Mouse (Mus musculus) R1 (cell line): Measurements from ENCODE around the gene Car5a.
A peak's percentile ranks its signal among the peaks of the same experiment; 100 is the strongest.

Source experiments
- DNase-seq: peaks from one replicate; pipeline ENCODE4 v3.0.0-alpha.2; 2018; ENCODE audit warnings: low read depth, low spot score

Car5a gene

GRCm38 (mm10) chr8:121881921-121882320, 62.8 kb downstream of the Car5a start:
- DNase-seq = peak; percentile 85

- DNase-seq = peak; percentile 62
Observed at GRCm38 (mm10) chr8:121880818-121881217, 63.9 kb downstream of the Car5a start.

DNA sequence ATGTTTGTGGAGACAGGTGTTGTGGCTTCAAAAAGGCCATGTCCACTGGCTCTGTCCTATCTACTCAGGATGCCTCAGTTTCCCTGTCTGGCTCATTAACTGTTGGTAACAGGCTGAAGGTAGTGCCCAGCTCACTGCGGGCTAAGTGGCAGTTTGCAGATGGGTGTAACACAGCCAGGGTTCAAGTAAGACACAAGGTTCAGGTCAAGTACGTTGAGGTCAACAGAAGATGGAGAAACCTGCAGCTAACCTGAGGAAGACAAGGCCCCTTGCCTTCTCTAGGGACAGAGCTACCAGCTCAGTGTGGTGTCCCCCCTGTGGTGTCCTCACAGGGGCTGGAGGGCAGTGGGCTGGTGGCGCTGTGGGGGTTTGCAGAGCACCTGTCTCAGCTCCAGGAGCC, 65.0 kb downstream of the Car5a start:
- DNase-seq = no peak

- DNase-seq = no peak
Observed at GRCm38 (mm10) chr8:121877828-121878480, 66.8 kb downstream of the Car5a start.

- DNase-seq = no peak
Observed at GRCm38 (mm10) chr8:121877212-121877611, 67.5 kb downstream of the Car5a start.

DNA sequence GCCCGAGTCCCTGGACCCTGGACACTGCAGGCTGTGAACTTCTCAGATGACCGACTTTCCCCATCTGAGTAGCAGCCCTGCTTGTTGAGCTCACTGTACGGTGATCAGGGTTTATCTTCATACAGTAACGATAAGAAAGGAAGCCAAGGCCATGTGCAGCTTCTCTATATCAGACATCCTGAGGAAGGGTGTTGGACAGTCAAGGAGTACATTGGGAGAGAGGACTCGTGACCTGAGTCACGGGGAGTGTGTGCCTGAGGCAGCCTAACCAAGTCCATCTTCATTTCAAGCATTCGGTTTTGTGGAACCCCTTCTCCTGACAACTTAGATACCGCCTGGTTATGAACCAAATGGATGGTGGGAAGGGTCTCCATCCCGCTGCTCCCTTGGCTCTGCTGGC, 69.2 kb downstream of the Car5a start:
- DNase-seq = no peak

DNA sequence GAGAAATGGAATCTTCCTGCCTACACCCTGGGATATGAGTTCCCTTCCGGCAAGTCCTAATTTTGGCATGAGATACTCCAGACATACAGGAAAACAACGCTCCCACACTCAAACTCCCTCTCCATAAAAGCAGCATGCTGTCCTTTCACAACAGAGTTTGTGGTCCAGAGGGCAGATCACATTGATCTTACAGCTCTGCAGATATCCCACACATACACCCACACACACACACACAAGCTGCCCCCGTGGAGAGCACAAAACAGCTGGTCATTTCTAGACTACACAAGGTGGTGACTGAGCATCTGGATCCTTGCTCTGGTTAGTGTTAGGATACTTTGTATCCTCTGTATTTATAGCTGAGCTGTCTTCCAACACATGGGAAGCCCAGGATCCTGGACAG, 69.7 kb downstream of the Car5a start:
- DNase-seq = no peak

GRCm38 (mm10) chr8:121874031-121874430, 70.7 kb downstream of the Car5a start:
- DNase-seq = peak; percentile 53

GRCm38 (mm10) chr8:121871833-121872440, 72.8 kb downstream of the Car5a start:
- no peak for DNase-seq

DNA sequence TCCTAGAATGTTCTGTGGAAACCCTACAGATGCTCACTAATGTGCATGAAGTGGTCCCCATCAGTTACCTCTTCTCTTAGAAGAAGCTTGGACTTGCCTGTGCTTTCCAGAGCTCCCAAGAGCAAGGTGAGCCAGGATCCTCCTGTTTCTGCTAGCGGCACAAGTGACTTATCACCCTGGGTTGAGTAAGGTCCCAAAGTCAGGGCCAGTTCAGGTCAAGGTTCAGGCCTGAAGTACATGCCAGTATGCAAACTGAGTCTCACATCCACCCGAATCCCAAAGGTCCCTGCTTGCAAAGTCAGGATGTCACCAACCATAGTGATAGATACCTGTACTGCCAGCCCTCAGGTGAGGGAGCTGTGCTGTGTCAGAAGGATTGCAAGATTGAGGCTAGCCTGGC, 74.5 kb downstream of the Car5a start:
- no peak for DNase-seq

DNA sequence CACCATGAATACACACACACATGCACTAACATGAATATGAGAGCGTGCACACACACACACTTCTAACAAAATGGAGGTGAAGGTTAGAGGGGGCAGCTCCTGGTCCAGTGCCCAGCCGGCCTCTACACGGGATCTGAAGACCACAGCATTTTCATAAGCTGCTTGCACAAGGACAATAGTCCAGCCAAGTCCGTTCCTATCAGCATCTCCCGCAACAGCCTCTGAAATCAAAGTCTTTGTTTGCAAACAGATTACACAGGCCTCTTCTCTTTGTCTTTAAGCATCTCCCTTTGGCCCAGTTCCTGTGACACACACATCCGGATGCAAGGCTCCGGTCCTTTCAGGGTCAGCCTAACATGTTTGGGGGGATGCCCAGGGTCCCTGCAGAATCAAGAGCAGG, 75.8 kb downstream of the Car5a start:
- no peak for DNase-seq

DNA sequence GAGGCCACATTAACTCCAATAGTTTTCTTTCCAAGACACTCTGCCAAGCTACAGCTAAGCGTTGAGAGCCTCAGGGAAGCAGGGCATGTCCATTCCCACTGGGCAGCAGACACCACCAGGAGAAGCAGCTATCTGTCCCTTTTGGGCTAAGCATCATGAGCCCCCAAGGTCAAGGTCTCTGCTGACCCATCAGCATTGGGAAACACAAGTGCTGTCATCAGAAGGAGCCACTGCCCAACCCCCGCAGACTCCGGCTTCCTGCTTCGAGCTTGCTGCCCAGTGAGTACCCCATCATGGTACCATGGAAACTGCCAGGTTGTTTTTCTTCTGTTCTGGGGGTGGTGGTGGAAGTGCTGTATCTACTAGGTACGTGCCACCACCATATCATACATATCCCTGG, 76.5 kb downstream of the Car5a start:
- no peak for DNase-seq
